Comparison of ENCODE assay signal across 24 mouse cellular contexts in genomic region chr11:53624124-53624523, GRCm38 (mm10). TPM values are rescaled to one million over a fixed set of nuclear protein-coding genes. Genes with fewer than 3 reads are reported as not detected.
DNase-seq lines count a peak whose midpoint lies in the region; ATAC-seq and TF ChIP-seq lines count a peak whose summit lies in the region.
"Had no signal": no experiment of that assay in that cellular context is flagged by ENCODE, and none has a peak within 500 bp of the region (broad histone marks: within the 10 kb centered on the region; RNA-seq: fewer than 3 reads in every experiment).

No protein-coding gene starts in this region.

- intact Hi-C loops in left cerebral cortex, postnatal 4 days (cut with DNase I), result no loop called here

- H3K4me1 ChIP-seq in liver, embryonic 14.5 days (replicated peaks; ENCODE audit: control insufficient read depth in 2 of 2, insufficient read depth in 2 of 2, low read length in 1 of 2), result peaks cover 14 to 38% of the 10 kb centered on the region in 2 experiments
- H3K4me1 ChIP-seq in testis, adult 2 months (ENCODE audit: control insufficient read depth, insufficient read depth, low read length), result no peaks in the 10 kb centered on the region
- peaks cover 61 to 82% of the 10 kb centered on the region in 2 experiments for H3K4me1 ChIP-seq in MEL (ENCODE audit: control insufficient read depth in 1 of 2, insufficient read depth in 2 of 2, low read length in 2 of 2)
- H3K4me1 ChIP-seq: embryonic facial prominence, embryonic 10.5 days; forebrain, embryonic 13.5 days; hindbrain, embryonic 12.5 days had no signal

- H3K4me3 ChIP-seq in liver, embryonic 14.5 days (ENCODE audit: insufficient read depth in 1 of 2, low read depth in 2 of 2, low read length in 2 of 2), result no peak overlapping the region
- H3K4me3 ChIP-seq in testis, adult 2 months (ENCODE audit: control insufficient read depth, low read depth, low read length), result no peak overlapping the region
- H3K4me3 ChIP-seq in MEL (ENCODE audit: control insufficient read depth in 1 of 2, insufficient read depth in 1 of 2, low read depth in 2 of 2, low read length in 2 of 2), result no peak overlapping the region
- H3K4me3 ChIP-seq: embryonic facial prominence, embryonic 10.5 days; forebrain, embryonic 13.5 days; heart, embryonic 10.5 days; hindbrain, embryonic 12.5 days had no signal

- no peak for ATAC-seq in liver, embryonic 14.5 days (ENCODE audit: insufficient read depth)
- ATAC-seq: forebrain, embryonic 13.5 days; forebrain, postnatal 0 days; hindbrain, embryonic 16.5 days had no signal

- H3K4me2 ChIP-seq in liver, embryonic 14.5 days (ENCODE audit: low read depth), result no peak overlapping the region
- H3K4me2 ChIP-seq: forebrain, embryonic 13.5 days; hindbrain, embryonic 12.5 days had no signal

- peaks cover 2% of the 10 kb centered on the region; the same call in 1 of the 2 replicates for H3K79me2 ChIP-seq in MEL (ENCODE audit: control insufficient read depth, insufficient read depth, low read length, poor library complexity)

- 76% methylated on average over 2 of the region's 2 CpGs for WGBS in liver, embryonic 14.5 days (ENCODE audit: insufficient replicate concordance)

- no peak overlapping the region for H3K9ac ChIP-seq in liver, embryonic 14.5 days (replicated peaks)
- H3K9ac ChIP-seq in MEL (ENCODE audit: control insufficient read depth, low read depth, low read length, poor library complexity, severe bottlenecking), result no peak overlapping the region
- H3K9ac ChIP-seq: forebrain, embryonic 13.5 days; forebrain, postnatal 0 days; hindbrain, embryonic 12.5 days had no signal

- H3K36me3 ChIP-seq in liver, embryonic 14.5 days (replicated peaks; ENCODE audit: control insufficient read depth, insufficient read depth, low read depth), result no peaks in the 10 kb centered on the region
- H3K36me3 ChIP-seq in testis, adult 2 months (ENCODE audit: control insufficient read depth, insufficient read depth, low read length), result no peaks in the 10 kb centered on the region
- peaks cover 0 to 67% of the 10 kb centered on the region in 2 experiments; a peak in 2 of 4 replicates for H3K36me3 ChIP-seq in MEL (ENCODE audit: control insufficient read depth in 1 of 2, insufficient read depth in 2 of 2, low read length in 2 of 2)
- H3K36me3 ChIP-seq: embryonic facial prominence, embryonic 10.5 days; heart, embryonic 10.5 days; hindbrain, embryonic 12.5 days had no signal

- no peak overlapping the region for H3K27ac ChIP-seq in liver, embryonic 14.5 days
- H3K27ac ChIP-seq in testis, adult 2 months (ENCODE audit: control insufficient read depth, insufficient read depth, low read depth, low read length), result no peak overlapping the region
- H3K27ac ChIP-seq in MEL (ENCODE audit: control insufficient read depth, low read depth, low read length), result peak overlapping the region; percentile 0; the same call in 1 of the 2 replicates
- H3K27ac ChIP-seq: embryonic facial prominence, embryonic 10.5 days; forebrain, embryonic 13.5 days; heart, embryonic 10.5 days; hindbrain, embryonic 12.5 days had no signal

- TF ChIP-seq EP300 in liver, embryonic 14.5 days (IDR thresholded peaks at IDR 0.05; ENCODE audit: low read depth), result no peak
- no peak for TF ChIP-seq EP300 in MEL (IDR thresholded peaks at IDR 0.05; ENCODE audit: low read depth in 1 of 2, low read length in 2 of 2)

- peak; percentile 51 for TF ChIP-seq RAD21 in MEL (IDR thresholded peaks at IDR 0.05; ENCODE audit: low read depth, low read length)

- no peak for TF ChIP-seq POLR2A in testis, adult 2 months (IDR thresholded peaks at IDR 0.05; ENCODE audit: control insufficient read depth, low read depth, low read length)
- no peak for TF ChIP-seq POLR2A in MEL (IDR thresholded peaks at IDR 0.05; ENCODE audit: control insufficient read depth in 1 of 2, insufficient read depth in 1 of 2, low read depth in 1 of 2, low read length in 2 of 2, poor library complexity in 1 of 2)

- no peak for DNase-seq in liver, embryonic 14.5 days (ENCODE audit: low read depth in 3 of 3, low spot score in 3 of 3)
- DNase-seq in liver (no peak), MEL (ENCODE audit: low read depth, low spot score) (no peak)
- no peak for DNase-seq in testis, postnatal 14 days (ENCODE audit: low spot score)
- DNase-seq in heart, adult 8-10 months (ENCODE audit: low spot score), result no peak
- no peak for DNase-seq in left cerebral cortex, postnatal 4 days
- DNase-seq: adrenal gland, adult 2 months; adrenal gland, postnatal 25 days; cerebellum, adult 18-20 months; cerebellum, postnatal 10 days; forebrain, postnatal 0 days; gastrocnemius, postnatal 36 days; heart, adult 11 months; heart, postnatal 10 days; heart, postnatal 4 days had no signal

- no peaks in the 10 kb centered on the region for H3K9me3 ChIP-seq in liver, embryonic 14.5 days (ENCODE audit: control insufficient read depth, low read length)
- H3K9me3 ChIP-seq in MEL (replicated peaks; ENCODE audit: insufficient read depth, low read length), result no peaks in the 10 kb centered on the region
- H3K9me3 ChIP-seq: embryonic facial prominence, embryonic 10.5 days; forebrain, embryonic 13.5 days; heart, embryonic 10.5 days had no signal

- peak; percentile 45; the same call in 1 of the 2 replicates for TF ChIP-seq CTCF in liver, embryonic 14.5 days (IDR thresholded peaks at IDR 0.05; ENCODE audit: low read depth)
- TF ChIP-seq CTCF in testis, adult 2 months (IDR thresholded peaks at IDR 0.05; ENCODE audit: control insufficient read depth, insufficient read depth, insufficient replicate concordance, low read depth, low read length), result peak; percentile 10; the same call in 1 of the 2 replicates
- peak; percentile 33 to 62 (median 52); a peak in 5 of 6 replicates for TF ChIP-seq CTCF in MEL (IDR thresholded peaks at IDR 0.05 in 2 of 3, conservative IDR thresholded peaks at IDR 0.05 in 1 of 3; ENCODE audit: control insufficient read depth in 1 of 3, insufficient read depth in 1 of 3, low read depth in 2 of 3, low read length in 3 of 3, poor library complexity in 1 of 3, severe bottlenecking in 1 of 3)

- no peaks in the 10 kb centered on the region for H3K27me3 ChIP-seq in liver, embryonic 14.5 days (ENCODE audit: control insufficient read depth, insufficient read depth, low read length)
- no peaks in the 10 kb centered on the region for H3K27me3 ChIP-seq in testis, adult 2 months (ENCODE audit: control insufficient read depth, insufficient read depth, low read length)
- no peaks in the 10 kb centered on the region for H3K27me3 ChIP-seq in MEL (ENCODE audit: control insufficient read depth in 1 of 2, insufficient read depth in 2 of 2, low read length in 2 of 2)
- H3K27me3 ChIP-seq: forebrain, embryonic 13.5 days had no signal

TF ChIP-seq in MEL, 35 proteins besides CTCF, POLR2A, EP300 and RAD21:
- TF ChIP-seq SMC3 (IDR thresholded peaks at IDR 0.05; ENCODE audit: low read depth, low read length) (peak; percentile 47), E2F4 (IDR thresholded peaks at IDR 0.05; ENCODE audit: borderline replicate concordance, low read depth, low read length) (no peak)

RNA-seq across cellular contexts. Expression of gene Il4, which starts 5.7 kb away (rescaled TPM):
- 0.26 and 0.27 TPM in 2 replicates for polyA plus RNA-seq in liver, embryonic 14.5 days (2012; rRNA removed)
- 0.61 and 0.73 TPM in 2 replicates for polyA plus RNA-seq in liver, embryonic 14.5 days (2014; fragmentation: Nextera tagmentation; extraction: Ambion mirVana)
- polyA plus RNA-seq in testis, adult 2 months (2012; rRNA removed), result not detected in 2 replicates
- 9.4 and 10.4 TPM in 2 replicates for total RNA-seq in MEL (2012; rRNA removed)
- polyA plus RNA-seq in MEL (2012; ENCODE audit: insufficient read depth in 1 of 2, insufficient read length in 2 of 2, low read depth in 1 of 2, low replicate concordance in 2 of 2, missing spikeins in 1 of 2), result 1 to 10 TPM in 1 of 2 experiments, not detected in 1; 4.3 TPM
- not detected for total RNA-seq in heart, adult 8-10 months (2022)
- not detected for total RNA-seq in left cerebral cortex, postnatal 4 days (2021)
- total RNA-seq: adrenal gland, adult 2 months; adrenal gland, postnatal 25 days; forebrain, postnatal 0 days; gastrocnemius, adult 18-20 months; gastrocnemius, postnatal 36 days; heart, postnatal 10 days; heart, postnatal 4 days had no signal
- polyA plus RNA-seq: adrenal gland, adult 2 months had no signal

RNA-seq across cellular contexts. Expression of gene Il13, which starts 10.4 kb away (rescaled TPM):
- polyA plus RNA-seq in liver, embryonic 14.5 days (2012; rRNA removed), result 0.04 TPM in 1 of 2 replicates, not detected in the other
- polyA plus RNA-seq in liver, embryonic 14.5 days (2014; fragmentation: Nextera tagmentation; extraction: Ambion mirVana), result not detected in 2 replicates
- 0.96 and 1.1 TPM in 2 replicates for polyA plus RNA-seq in testis, adult 2 months (2012; rRNA removed)
- not detected in 2 replicates for total RNA-seq in MEL (2012; rRNA removed)
- not detected for polyA plus RNA-seq in MEL (2012; ENCODE audit: insufficient read depth in 1 of 2, insufficient read length in 2 of 2, low read depth in 1 of 2, low replicate concordance in 2 of 2, missing spikeins in 1 of 2)
- not detected for total RNA-seq in heart, adult 8-10 months (2022)
- total RNA-seq in left cerebral cortex, postnatal 4 days (2021), result not detected
- total RNA-seq: adrenal gland, adult 2 months; adrenal gland, postnatal 25 days; forebrain, postnatal 0 days; gastrocnemius, adult 18-20 months; gastrocnemius, postnatal 36 days; heart, postnatal 10 days; heart, postnatal 4 days had no signal
- polyA plus RNA-seq: adrenal gland, adult 2 months; embryonic facial prominence, embryonic 10.5 days; embryonic facial prominence, embryonic 14.5 days; forebrain, embryonic 13.5 days; forebrain, postnatal 0 days; heart, embryonic 10.5 days; heart, embryonic 14.5 days; hindbrain, embryonic 12.5 days; hindbrain, embryonic 16.5 days had no signal

RNA-seq across cellular contexts. Expression of gene Kif3a, which starts 56.9 kb away (rescaled TPM):
- 2.1 and 3.3 TPM in 2 replicates for polyA plus RNA-seq in liver, embryonic 14.5 days (2012; rRNA removed)
- polyA plus RNA-seq in liver, embryonic 14.5 days (2014; fragmentation: Nextera tagmentation; extraction: Ambion mirVana), result 6.4 and 7.7 TPM in 2 replicates
- polyA plus RNA-seq in testis, adult 2 months (2012; rRNA removed), result 26.2 and 31.0 TPM in 2 replicates
- 13.6 and 14.2 TPM in 2 replicates for total RNA-seq in MEL (2012; rRNA removed)
- 10 to 100 TPM; 17.1 to 88.3 TPM for polyA plus RNA-seq in MEL (2012; ENCODE audit: insufficient read depth in 1 of 2, insufficient read length in 2 of 2, low read depth in 1 of 2, low replicate concordance in 2 of 2, missing spikeins in 1 of 2)
- total RNA-seq in heart, adult 8-10 months (2022), result 10 to 100 TPM in 1 of 4 experiments, 1 to 10 TPM in 3; 8.2 to 10.3 (median 8.8) TPM
- 100 to 1,000 TPM; 169 to 171 TPM for total RNA-seq in left cerebral cortex, postnatal 4 days (2021)

Comparison
In these comparisons a context has a peak if more than half of its experiments do, and no peak if none do; other contexts are left out.
1. RNA of gene Il4, which starts 5.7 kb away (total RNA-seq): 9.4 to 10.4 TPM in MEL; not detected in heart, adult 8-10 months and not detected in left cerebral cortex, postnatal 4 days; every median in the first group is over 10 times any median in the second.
2. RNA of gene Kif3a, which starts 56.9 kb away (total RNA-seq): 169 to 171 TPM in left cerebral cortex, postnatal 4 days; 13.6 to 14.2 TPM in MEL and 8.2 to 10.3 TPM in heart, adult 8-10 months; every median in the first group is over 10 times any median in the second.
3. Peak in every context shown above with its lines, with median percentiles within 50 percentile points of each other: CTCF ChIP-seq.